In genomic region chr4:128715241-128716204, GRCm38 (mm10) we compare ENCODE assay signal across 8 mouse cellular contexts. TPM values are rescaled to one million over a fixed set of nuclear protein-coding genes. Genes with fewer than 3 reads are reported as not detected.
DNase-seq lines count a peak whose midpoint lies in the region; ATAC-seq lines count a peak whose summit lies in the region.

No protein-coding gene starts in this region.

- no peaks in the 10 kb centered on the region for H3K9me3 ChIP-seq in kidney, embryonic 14.5 days (ENCODE audit: control insufficient read depth, low read length)
- no peaks in the 10 kb centered on the region for H3K9me3 ChIP-seq in lung, embryonic 15.5 days

- H3K9ac ChIP-seq in kidney, embryonic 14.5 days (ENCODE audit: low read depth, low read length) = no peak overlapping the region; the same call in 1 of the 2 replicates
- no peak overlapping the region for H3K9ac ChIP-seq in lung, embryonic 15.5 days

- peak overlapping the region; percentile 80 for H3K27ac ChIP-seq in kidney, embryonic 14.5 days (ENCODE audit: low read depth, low read length)
- peak overlapping the region; percentile 88 for H3K27ac ChIP-seq in lung, embryonic 15.5 days

- H3K36me3 ChIP-seq in kidney, embryonic 14.5 days (ENCODE audit: control insufficient read depth, insufficient read depth, low read length) = no peaks in the 10 kb centered on the region
- no peaks in the 10 kb centered on the region for H3K36me3 ChIP-seq in lung, embryonic 15.5 days

- no peak for DNase-seq in kidney, adult 9 months
- peak; percentile 82 for DNase-seq in embryo, embryonic 11.5 days (ENCODE audit: low read depth, low spot score)
- DNase-seq in kidney, postnatal 4 days = peak; percentile 77 to 81
- DNase-seq in right cerebral cortex, postnatal 4 days = peak; percentile 65
- no peak for DNase-seq in ovary, postnatal 36 days (ENCODE audit: low spot score)

- H3K4me2 ChIP-seq in kidney, embryonic 14.5 days (replicated peaks; ENCODE audit: low read depth, low read length) = peak overlapping the region; percentile 26
- peak overlapping the region; percentile 39 for H3K4me2 ChIP-seq in lung, embryonic 15.5 days

- H3K27me3 ChIP-seq in kidney, embryonic 14.5 days (ENCODE audit: control insufficient read depth, insufficient read depth, low read length) = no peaks in the 10 kb centered on the region
- no peaks in the 10 kb centered on the region for H3K27me3 ChIP-seq in lung, embryonic 15.5 days

- H3K4me1 ChIP-seq in kidney, embryonic 14.5 days (ENCODE audit: control insufficient read depth, insufficient read depth, low read length) = peaks cover 45% of the 10 kb centered on the region
- H3K4me1 ChIP-seq in lung, embryonic 15.5 days = peaks cover 57% of the 10 kb centered on the region

- ATAC-seq in kidney, embryonic 14.5 days (ENCODE audit: low FRiP score, low TSS enrichment) = peak; percentile 85
- ATAC-seq in lung, embryonic 15.5 days (ENCODE audit: borderline replicate concordance, extremely low read depth, low FRiP score, low TSS enrichment) = peak; percentile 78
- ATAC-seq in monocyte, adult 5-6 weeks (replicated peaks; ENCODE audit: insufficient number of reproducible peaks, low FRiP score, low TSS enrichment, poor library complexity, severe bottlenecking) = no peak

- H3K4me3 ChIP-seq in kidney, embryonic 14.5 days (ENCODE audit: low read length) = no peak overlapping the region
- no peak overlapping the region for H3K4me3 ChIP-seq in lung, embryonic 15.5 days

- 6% methylated on average over 14 of the region's 14 CpGs for WGBS in kidney, embryonic 14.5 days
- 7% methylated on average over 14 of the region's 14 CpGs for WGBS in lung, embryonic 15.5 days

RNA-seq across cellular contexts. Expression of gene A3galt2, which starts 39.6 kb away (rescaled TPM):
- 0.23 and 0.49 TPM in 2 replicates for polyA plus RNA-seq in kidney, embryonic 14.5 days (2014; fragmentation: Nextera tagmentation; extraction: Ambion mirVana)
- 0.20 and 0.35 TPM in 2 replicates for polyA plus RNA-seq in lung, embryonic 15.5 days (2015; fragmentation: Nextera tagmentation; extraction: Ambion mirVana)
- total RNA-seq in monocyte, adult 5-6 weeks (2017) = 0.19 to 0.57 TPM in 2 of 3 replicates, not detected in the other

Comparison
In these comparisons a context has a peak if more than half of its experiments do, and no peak if none do; other contexts are left out.
1. DNase-seq: peak in embryo, embryonic 11.5 days (single experiment), kidney, postnatal 4 days (2 of 2) and right cerebral cortex, postnatal 4 days (single experiment); none in kidney, adult 9 months (single experiment) and ovary, postnatal 36 days (single experiment).